Mouse (Mus musculus) heart, postnatal 0 days (tissue): Measurements from ENCODE around the gene Fam162b.

Experiments used
- CTCF ChIP-seq: IDR thresholded peaks from 2 replicates; pipeline ENCODE4 v1.5.1; 2016; ENCODE audit warnings: antibody characterized with exemption, control low read depth, low read depth
- EP300 ChIP-seq: IDR thresholded peaks from 2 replicates; pipeline ENCODE4 v1.6.1; 2016; ENCODE audit warnings: antibody characterized with exemption, low read depth

GRCm38 (mm10) chr10:51590139-51590574 is at the start of gene Fam162b:
- no peak for TF ChIP-seq CTCF
- TF ChIP-seq EP300 = no peak
